ENCODE assay signal across 1 mouse cellular context in genomic region chr2:28540587-28541227, GRCm38 (mm10).
TF ChIP-seq lines count a peak whose summit lies in the region.

No protein-coding gene starts in this region.

TF ChIP-seq in CH12.LX, 34 proteins besides CTCF, POLR2A, EP300 and RAD21:
- TF ChIP-seq TBP (conservative IDR thresholded peaks at IDR 0.05; ENCODE audit: low read depth, low read length) (peak; percentile 61; the same call in 1 of the 2 replicates), SIN3A (IDR thresholded peaks at IDR 0.05; ENCODE audit: low read length) (no peak)
